Mouse (Mus musculus): Measurements from ENCODE around the gene Atp7a.

The Atp7a gene

DNA sequence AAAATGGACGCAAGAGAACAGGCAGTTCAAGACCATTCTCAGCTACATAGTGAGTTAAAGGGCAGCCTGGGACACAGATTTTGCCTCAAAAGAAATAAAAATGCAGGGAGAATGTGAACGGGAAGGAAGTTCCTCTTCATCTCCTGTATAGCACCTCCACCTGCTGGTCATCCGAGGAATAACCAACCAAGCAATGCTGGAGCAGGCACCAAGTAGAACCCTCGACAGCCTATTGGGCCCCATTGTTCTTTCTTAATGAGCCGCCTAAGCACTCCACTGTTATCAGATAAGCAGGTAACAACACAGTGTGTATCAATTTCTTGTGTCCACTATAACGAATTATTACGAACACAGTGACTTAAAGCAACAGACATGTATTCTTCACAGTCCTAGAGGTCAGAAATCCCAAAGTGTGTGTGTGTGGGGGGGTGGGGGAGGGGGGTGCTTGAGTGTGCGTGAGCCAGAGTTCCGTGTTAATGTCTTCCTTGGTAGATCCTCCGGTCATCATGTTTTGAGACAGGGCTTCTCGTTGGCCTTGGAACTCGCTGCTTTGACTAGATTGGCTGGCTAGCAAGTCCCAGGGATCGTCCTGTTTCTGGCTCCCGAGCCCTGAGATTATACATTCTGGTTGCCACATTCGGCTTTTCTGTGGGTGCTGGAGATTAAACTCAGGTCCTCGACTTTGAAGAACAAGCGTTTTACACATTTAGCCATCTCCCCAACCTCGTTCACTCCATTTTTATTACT is 144.2 kb downstream of the Atp7a start:
- DNase-seq (ENCODE audit: low spot score), result peak; percentile 63

DNA sequence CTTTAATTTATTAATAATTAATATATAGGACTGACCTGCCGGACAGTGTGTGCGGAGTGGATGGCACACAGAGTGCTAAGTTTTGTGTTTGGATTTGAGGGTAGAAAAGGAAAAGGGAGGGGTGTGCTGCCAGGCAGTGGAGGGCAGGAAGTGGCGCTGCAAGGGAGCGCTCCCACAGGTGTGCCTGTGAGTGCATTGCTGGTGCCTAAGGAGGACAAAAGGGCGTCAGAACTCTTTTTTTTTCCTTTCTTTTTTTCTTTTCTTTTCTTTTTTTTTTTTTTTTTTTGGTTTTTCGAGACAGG is 144.7 kb downstream of the Atp7a start:
- DNase-seq (ENCODE audit: low spot score), result no peak

All from T-cell, adult 2 months (primary cell).